Mouse (Mus musculus) liver, embryonic 11.5 days (tissue): ENCODE data around the gene Zfp963. TPM values are rescaled to one million over a fixed set of nuclear protein-coding genes. Genes with fewer than 3 reads are reported as not detected.

Experiments used
- ATAC-seq: fragments of 200-750 bp; cut with Nextera tagmentation; replicated peaks from 2 replicates; pipeline ENCODE4 v1.8.0; 2017; ENCODE audit warnings: moderate number of reproducible peaks, mild to moderate bottlenecking, moderate TSS enrichment, moderate library complexity; ENCODE audit not compliant: low FRiP score
- DNase-seq: peaks from one replicate; pipeline ENCODE4 v3.0.0-alpha.2; 2017; ENCODE audit warnings: low spot score
- H3K27ac ChIP-seq: fragments of 300-500 bp; sonication (generic); 2 replicates; pipeline ENCODE4 v1.5.1; 2014; ENCODE audit warnings: mild to moderate bottlenecking, low read depth, low read length, control low read depth
- H3K27me3 ChIP-seq: fragments of 300-500 bp; sonication (generic); replicated peaks from 2 replicates; pipeline ENCODE4 v1.6.1; 2014; ENCODE audit warnings: low read length, mixed read lengths; ENCODE audit not compliant: control insufficient read depth, insufficient read depth
- H3K36me3 ChIP-seq: fragments of 300-500 bp; sonication (generic); 2 replicates; pipeline ENCODE4 v1.6.1; 2014; ENCODE audit warnings: mild to moderate bottlenecking, low read length, moderate library complexity, mixed read lengths; ENCODE audit not compliant: control insufficient read depth, insufficient read depth
- H3K4me1 ChIP-seq: fragments of 300-500 bp; sonication (generic); replicated peaks from 2 replicates; pipeline ENCODE4 v1.6.1; 2014; ENCODE audit warnings: low read length, mixed read lengths; ENCODE audit not compliant: control insufficient read depth, insufficient read depth
- H3K4me2 ChIP-seq: fragments of 300-500 bp; sonication (generic); 2 replicates; pipeline ENCODE4 v1.6.1; 2014; ENCODE audit warnings: mild to moderate bottlenecking, control low read depth, moderate library complexity
- H3K4me3 ChIP-seq: fragments of 300-500 bp; sonication (generic); 2 replicates; pipeline ENCODE4 v1.5.1; 2014; ENCODE audit warnings: low read depth, low read length, control low read depth
- H3K9ac ChIP-seq: fragments of 300-500 bp; sonication (generic); 2 replicates; pipeline ENCODE4 v1.6.1; 2014; ENCODE audit warnings: low read depth, low read length, control low read depth
- H3K9me3 ChIP-seq: fragments of 300-500 bp; sonication (generic); 2 replicates; pipeline ENCODE4 v1.6.1; 2016; ENCODE audit warnings: low read length, inconsistent platforms, mixed read lengths; ENCODE audit not compliant: control insufficient read depth
- WGBS: fragments of 180-500 bp; shearing (Covaris S2); extraction: QIAGEN DNeasy Blood & Tissue Kit; methylation state at CpG from one replicate; pipeline ENCODE4 v1.1.7; 2014; 5-methylcytosine and 5-hydroxymethylcytosine counted together
- polyA plus RNA-seq: library from polyadenylated mRNA; unstranded; fragments of >200 nt; fragmentation: Nextera tagmentation; extraction: Ambion mirVana; gene quantifications from 2 replicates; pipeline ENCODE4 v1.2.1, GENCODE M21; 2014

Gene Zfp963
- polyA plus RNA-seq = 3.8 and 4.1 TPM in 2 replicates

GRCm38 (mm10) chr8:69749544-69750454 is at the start of gene Zfp963:
Gene Zfp963 (minus strand): TSS chr8:69749970.
- Histone ChIP-seq H3K9me3 (no peaks in the 10 kb centered on the region), H3K4me3 (peak within 1 kb of the TSS; percentile 71), H3K27me3 (no peaks in the 10 kb centered on the region), H3K27ac (peak within 1 kb of the TSS; percentile 94), H3K9ac (peak within 1 kb of the TSS; percentile 82), H3K4me1 (peaks cover 15% of the 10 kb centered on the region), H3K4me2 (peak within 1 kb of the TSS; percentile 62), H3K36me3 (no peaks in the 10 kb centered on the region)
- WGBS = 4% methylated on average over 48 of the region's 48 CpGs
- peak; percentile 94 for DNase-seq
- ATAC-seq = peak; percentile 98

- no peaks in the 10 kb centered on the region for H3K4me1 ChIP-seq
- peaks cover 89% of the 10 kb centered on the region for H3K36me3 ChIP-seq
- H3K9me3 ChIP-seq = no peaks in the 10 kb centered on the region
- ATAC-seq = no peak
- H3K27ac ChIP-seq = no peak overlapping the region
- DNase-seq = no peak
- no peak overlapping the region for H3K4me3 ChIP-seq
- H3K27me3 ChIP-seq = no peaks in the 10 kb centered on the region
- H3K9ac ChIP-seq = no peak overlapping the region
- no peak overlapping the region for H3K4me2 ChIP-seq
- WGBS = 89% methylated on average over 8 of the region's 8 CpGs
Observed at GRCm38 (mm10) chr8:69799261-69799660, 49.5 kb upstream of the Zfp963 start.

GRCm38 (mm10) chr8:69797661-69798060 is 47.9 kb upstream of the Zfp963 start:
- DNase-seq (no peak), ATAC-seq (no peak)
- Histone ChIP-seq H3K4me2 (no peak overlapping the region), H3K36me3 (peaks cover 79% of the 10 kb centered on the region), H3K9ac (no peak overlapping the region), H3K9me3 (no peaks in the 10 kb centered on the region), H3K27me3 (no peaks in the 10 kb centered on the region), H3K4me3 (no peak overlapping the region), H3K27ac (no peak overlapping the region), H3K4me1 (peaks cover 2% of the 10 kb centered on the region)
- WGBS = 94% methylated on average over 10 of the region's 10 CpGs

GRCm38 (mm10) chr8:69796721-69797345 is 47.1 kb upstream of the Zfp963 start:
- Histone ChIP-seq H3K9ac (no peak overlapping the region), H3K27ac (no peak overlapping the region), H3K4me3 (no peak overlapping the region), H3K27me3 (no peaks in the 10 kb centered on the region), H3K4me2 (no peak overlapping the region), H3K9me3 (no peaks in the 10 kb centered on the region), H3K4me1 (peaks cover 9% of the 10 kb centered on the region), H3K36me3 (peaks cover 71% of the 10 kb centered on the region)
- no peak for ATAC-seq
- WGBS = 94% methylated on average over 16 of the region's 16 CpGs
- DNase-seq = no peak

GRCm38 (mm10) chr8:69794901-69795300 is 45.1 kb upstream of the Zfp963 start:
- no peak for ATAC-seq
- peaks cover 57% of the 10 kb centered on the region for H3K36me3 ChIP-seq

GRCm38 (mm10) chr8:69794096-69794495 is 44.3 kb upstream of the Zfp963 start:
- Histone ChIP-seq H3K27ac (no peak overlapping the region), H3K4me2 (no peak overlapping the region), H3K27me3 (no peaks in the 10 kb centered on the region), H3K4me1 (peaks cover 21% of the 10 kb centered on the region), H3K9ac (no peak overlapping the region), H3K36me3 (peaks cover 50% of the 10 kb centered on the region), H3K4me3 (0 out of 2 replicates have a peak overlapping the region, but pooled peaks have one; percentile 2), H3K9me3 (no peaks in the 10 kb centered on the region)
- DNase-seq (no peak), ATAC-seq (no peak)
- 95% methylated on average over 3 of the region's 3 CpGs for WGBS

More at GRCm38 (mm10) chr8:69794901-69795300, 45.1 kb upstream of the Zfp963 start:
- no peak overlapping the region for H3K4me3 ChIP-seq
- H3K27ac ChIP-seq = no peak overlapping the region
- H3K4me1 ChIP-seq = peaks cover 13% of the 10 kb centered on the region
- no peak overlapping the region for H3K4me2 ChIP-seq
- no peak overlapping the region for H3K9ac ChIP-seq
- H3K27me3 ChIP-seq = no peaks in the 10 kb centered on the region
- WGBS = 93% methylated on average over 6 of the region's 6 CpGs
- no peak for DNase-seq
- H3K9me3 ChIP-seq = no peaks in the 10 kb centered on the region

GRCm38 (mm10) chr8:69793666-69794065 is 43.9 kb upstream of the Zfp963 start:
- 97% methylated on average over 4 of the region's 4 CpGs for WGBS
- no peaks in the 10 kb centered on the region for H3K9me3 ChIP-seq
- peaks cover 22% of the 10 kb centered on the region for H3K4me1 ChIP-seq
- H3K27ac ChIP-seq = no peak overlapping the region
- no peaks in the 10 kb centered on the region for H3K27me3 ChIP-seq
- 0 out of 2 replicates have a peak overlapping the region, but pooled peaks have one; percentile 2 for H3K4me3 ChIP-seq
- DNase-seq = no peak
- peaks cover 46% of the 10 kb centered on the region for H3K36me3 ChIP-seq
- H3K9ac ChIP-seq = no peak overlapping the region
- H3K4me2 ChIP-seq = no peak overlapping the region
- ATAC-seq = no peak

- WGBS = 1% methylated on average over 48 of the region's 48 CpGs
- H3K36me3 ChIP-seq = peaks cover 25% of the 10 kb centered on the region
- peak overlapping the region; percentile 85 for H3K9ac ChIP-seq
- peak overlapping the region; percentile 74 for H3K4me3 ChIP-seq
- DNase-seq = peak; percentile 69
- ATAC-seq = peak; percentile 62
- H3K27me3 ChIP-seq = no peaks in the 10 kb centered on the region
- H3K9me3 ChIP-seq = no peaks in the 10 kb centered on the region
- H3K27ac ChIP-seq = peak overlapping the region; percentile 91
- H3K4me2 ChIP-seq = peak overlapping the region; percentile 85
- H3K4me1 ChIP-seq = peaks cover 22% of the 10 kb centered on the region
Observed at GRCm38 (mm10) chr8:69791415-69792068, 41.8 kb upstream of the Zfp963 start.
